Mouse (Mus musculus): Measurements from ENCODE around the gene Snx10. TPM values are rescaled to one million over a fixed set of nuclear protein-coding genes. Genes with fewer than 3 reads are reported as not detected.

The Snx10 gene
- total RNA-seq, 1 experiment = 21.2 TPM

DNA sequence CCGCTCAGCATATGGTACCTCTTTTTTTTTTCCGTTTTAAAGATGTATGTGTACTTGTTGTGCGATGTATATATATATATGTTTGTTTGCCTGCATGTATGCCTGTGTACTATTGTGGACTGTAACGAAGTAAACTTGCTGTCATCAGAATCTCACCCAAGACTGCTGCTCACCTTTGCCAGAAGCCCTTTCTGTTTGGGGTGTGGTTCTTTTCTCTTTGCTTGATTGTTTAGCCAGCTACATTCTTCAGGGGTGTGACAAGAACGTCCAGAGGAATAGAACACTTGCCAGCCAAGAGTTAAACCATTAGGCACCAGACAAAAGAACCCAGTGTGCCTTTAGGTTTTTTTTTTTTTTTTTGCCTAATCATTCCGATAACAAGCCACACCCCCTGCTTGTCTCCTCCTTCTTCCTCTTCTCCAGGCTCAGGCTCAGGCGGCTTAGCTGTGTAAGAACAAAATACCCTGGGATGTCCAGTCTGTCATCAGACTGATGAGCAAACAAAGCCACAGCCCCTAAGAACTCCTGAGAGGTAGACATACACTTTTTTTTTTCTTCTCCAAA lies 20.5 kb downstream of the Snx10 start:
- in situ Hi-C loops (cut with MboI; ENCODE audit: low sequenced_read_pairs in 2 of 2, unreplicated experiment in 2 of 2) = no loop called here
- H3K9me3 ChIP-seq (ENCODE audit: control insufficient read depth, insufficient read depth, low read depth, low read length) = no peaks in the 10 kb centered on the region
- peak; percentile 85 for DNase-seq (ENCODE audit: low read depth, low spot score)
- peak overlapping the region; percentile 40 to 41 for H3K4me3 ChIP-seq (ENCODE audit: insufficient read depth in 1 of 2, low read depth in 1 of 2, low read length in 2 of 2, poor library complexity in 1 of 2, severe bottlenecking in 1 of 2)
- H3K27ac ChIP-seq (ENCODE audit: insufficient read depth, low read depth, low read length, poor library complexity, severe bottlenecking) = peak overlapping the region; percentile 38; the same call in 1 of the 2 replicates
- H3K4me1 ChIP-seq (ENCODE audit: control insufficient read depth in 2 of 2, insufficient read depth in 2 of 2, low read length in 2 of 2, poor library complexity in 1 of 2) = peaks cover 18 to 36% of the 10 kb centered on the region in 2 experiments
- no peak overlapping the region for H3K9ac ChIP-seq (ENCODE audit: insufficient read depth, low read depth, low read length, poor library complexity, severe bottlenecking)
- H3K36me3 ChIP-seq (ENCODE audit: control insufficient read depth, insufficient read depth, low read length, poor library complexity, severe bottlenecking) = no peaks in the 10 kb centered on the region
- TF ChIP-seq ZNF384 (IDR thresholded peaks at IDR 0.05; ENCODE audit: low read depth, low read length) (peak; percentile 100), HCFC1 (IDR thresholded peaks at IDR 0.05; ENCODE audit: borderline replicate concordance, insufficient read depth, low read length) (no peak), MAFK (IDR thresholded peaks at IDR 0.05; ENCODE audit: insufficient read depth, low read depth, low read length) (peak; percentile 92)

DNA sequence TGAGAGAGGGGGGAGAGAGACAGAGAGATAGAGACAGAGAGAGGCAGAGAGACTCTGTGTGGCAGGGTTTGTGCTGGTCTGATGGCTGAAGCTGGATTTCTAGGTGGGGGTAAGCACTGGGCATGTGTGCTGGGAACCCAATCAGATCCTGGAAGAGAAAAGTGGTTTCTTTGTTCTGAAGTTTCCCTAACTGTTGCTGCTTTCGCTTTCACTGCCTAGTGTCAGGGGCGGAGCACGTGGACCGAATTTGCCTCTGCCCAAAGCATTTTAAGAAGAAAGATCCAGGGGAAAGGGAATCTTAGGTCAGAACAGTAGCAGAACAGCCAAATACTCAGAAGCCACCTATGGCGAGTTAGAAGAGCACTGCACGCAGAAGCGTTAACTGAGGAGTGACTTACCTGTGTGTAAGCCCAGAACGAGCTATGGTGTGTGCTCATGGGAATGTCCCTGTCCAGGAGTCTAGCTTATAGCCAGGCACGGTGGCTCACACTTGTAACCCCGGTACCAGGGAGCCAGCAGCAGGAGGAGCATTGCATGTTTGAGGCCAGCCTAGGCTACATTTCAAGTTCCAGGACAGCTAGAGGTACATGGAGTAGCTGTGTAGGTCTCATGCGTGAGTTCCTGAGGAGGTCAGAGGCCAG lies 21.6 kb downstream of the Snx10 start:
- H3K27ac ChIP-seq (ENCODE audit: insufficient read depth, low read depth, low read length, poor library complexity, severe bottlenecking) = peak overlapping the region; percentile 33; the same call in 1 of the 2 replicates
- TF ChIP-seq CHD2 (IDR thresholded peaks at IDR 0.05; ENCODE audit: low read depth, low read length) (no peak), HCFC1 (IDR thresholded peaks at IDR 0.05; ENCODE audit: borderline replicate concordance, insufficient read depth, low read length) (no peak), ZNF384 (IDR thresholded peaks at IDR 0.05; ENCODE audit: low read depth, low read length) (no peak), MAFK (IDR thresholded peaks at IDR 0.05; ENCODE audit: insufficient read depth, low read depth, low read length) (no peak), ZC3H11A (IDR thresholded peaks at IDR 0.05; ENCODE audit: borderline replicate concordance, low read depth, low read length) (no peak)
- H3K9ac ChIP-seq (ENCODE audit: insufficient read depth, low read depth, low read length, poor library complexity, severe bottlenecking) = 0 out of 2 replicates have a peak overlapping the region, but pooled peaks have one; percentile 31
- H3K36me3 ChIP-seq (ENCODE audit: control insufficient read depth, insufficient read depth, low read length, poor library complexity, severe bottlenecking) = no peaks in the 10 kb centered on the region
- no peaks in the 10 kb centered on the region for H3K9me3 ChIP-seq (ENCODE audit: control insufficient read depth, insufficient read depth, low read depth, low read length)
- no peak for DNase-seq (ENCODE audit: low read depth, low spot score)
- H3K4me3 ChIP-seq (ENCODE audit: insufficient read depth in 1 of 2, low read depth in 1 of 2, low read length in 2 of 2, poor library complexity in 1 of 2, severe bottlenecking in 1 of 2) = peak overlapping the region; percentile 19 to 40
- in situ Hi-C loops (cut with MboI; ENCODE audit: low sequenced_read_pairs in 2 of 2, unreplicated experiment in 2 of 2) = no loop called here
- peaks cover 18 to 37% of the 10 kb centered on the region in 2 experiments for H3K4me1 ChIP-seq (ENCODE audit: control insufficient read depth in 2 of 2, insufficient read depth in 2 of 2, low read length in 2 of 2, poor library complexity in 1 of 2)

DNA sequence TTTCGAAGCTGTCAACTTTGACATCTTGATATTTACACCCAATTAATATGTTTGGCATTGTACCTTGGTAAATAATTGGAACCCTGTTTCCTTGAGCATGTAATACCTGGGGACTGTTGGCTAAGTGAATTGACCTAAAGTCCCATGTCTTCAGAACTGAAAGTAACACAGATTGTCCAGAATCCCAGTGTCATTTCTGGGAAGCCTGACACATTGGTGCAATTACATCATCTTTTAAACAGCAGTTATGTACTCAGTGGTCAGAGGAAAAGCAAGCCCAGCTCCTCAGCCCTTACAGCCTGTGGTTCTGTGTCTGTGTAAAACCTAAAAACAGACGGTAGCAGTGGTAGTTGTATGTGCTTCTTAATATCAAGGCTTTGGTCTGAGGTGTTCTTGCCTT lies 22.4 kb downstream of the Snx10 start:
- H3K4me3 ChIP-seq (ENCODE audit: insufficient read depth in 1 of 2, low read depth in 1 of 2, low read length in 2 of 2, poor library complexity in 1 of 2, severe bottlenecking in 1 of 2) = no peak overlapping the region

GRCm38 (mm10) chr6:51548757-51549156 lies 25.1 kb downstream of the Snx10 start:
- Histone ChIP-seq H3K27ac (ENCODE audit: insufficient read depth, low read depth, low read length, poor library complexity, severe bottlenecking) (no peak overlapping the region), H3K4me1 (ENCODE audit: control insufficient read depth in 2 of 2, insufficient read depth in 2 of 2, low read length in 2 of 2, poor library complexity in 1 of 2) (peaks cover 16 to 30% of the 10 kb centered on the region in 2 experiments), H3K4me3 (ENCODE audit: insufficient read depth in 1 of 2, low read depth in 1 of 2, low read length in 2 of 2, poor library complexity in 1 of 2, severe bottlenecking in 1 of 2) (no peak overlapping the region), H3K36me3 (ENCODE audit: control insufficient read depth, insufficient read depth, low read length, poor library complexity, severe bottlenecking) (no peaks in the 10 kb centered on the region), H3K9me3 (ENCODE audit: control insufficient read depth, insufficient read depth, low read depth, low read length) (no peaks in the 10 kb centered on the region), H3K9ac (ENCODE audit: insufficient read depth, low read depth, low read length, poor library complexity, severe bottlenecking) (no peak overlapping the region)
- DNase-seq (ENCODE audit: low read depth, low spot score) = no peak
- in situ Hi-C loops (cut with MboI; ENCODE audit: low sequenced_read_pairs in 2 of 2, unreplicated experiment in 2 of 2) = no loop called here
- no peak for TF ChIP-seq MAFK (IDR thresholded peaks at IDR 0.05; ENCODE audit: insufficient read depth, low read depth, low read length)
- no peak for TF ChIP-seq CHD2 (IDR thresholded peaks at IDR 0.05; ENCODE audit: low read depth, low read length)
- TF ChIP-seq ZNF384 (IDR thresholded peaks at IDR 0.05; ENCODE audit: low read depth, low read length) = no peak
- TF ChIP-seq ZC3H11A (IDR thresholded peaks at IDR 0.05; ENCODE audit: borderline replicate concordance, low read depth, low read length) = no peak
- TF ChIP-seq HCFC1 (IDR thresholded peaks at IDR 0.05; ENCODE audit: borderline replicate concordance, insufficient read depth, low read length) = no peak

More for the DNA sequence above, 22.4 kb downstream of the Snx10 start:
- no peaks in the 10 kb centered on the region for H3K9me3 ChIP-seq (ENCODE audit: control insufficient read depth, insufficient read depth, low read depth, low read length)
- peaks cover 18 to 37% of the 10 kb centered on the region in 2 experiments for H3K4me1 ChIP-seq (ENCODE audit: control insufficient read depth in 2 of 2, insufficient read depth in 2 of 2, low read length in 2 of 2, poor library complexity in 1 of 2)
- TF ChIP-seq CHD2 (IDR thresholded peaks at IDR 0.05; ENCODE audit: low read depth, low read length) (no peak), ZC3H11A (IDR thresholded peaks at IDR 0.05; ENCODE audit: borderline replicate concordance, low read depth, low read length) (no peak), HCFC1 (IDR thresholded peaks at IDR 0.05; ENCODE audit: borderline replicate concordance, insufficient read depth, low read length) (no peak), ZNF384 (IDR thresholded peaks at IDR 0.05; ENCODE audit: low read depth, low read length) (no peak), MAFK (IDR thresholded peaks at IDR 0.05; ENCODE audit: insufficient read depth, low read depth, low read length) (no peak)
- no peak for DNase-seq (ENCODE audit: low read depth, low spot score)
- no peaks in the 10 kb centered on the region for H3K36me3 ChIP-seq (ENCODE audit: control insufficient read depth, insufficient read depth, low read length, poor library complexity, severe bottlenecking)
- H3K27ac ChIP-seq (ENCODE audit: insufficient read depth, low read depth, low read length, poor library complexity, severe bottlenecking) = no peak overlapping the region
- no peak overlapping the region for H3K9ac ChIP-seq (ENCODE audit: insufficient read depth, low read depth, low read length, poor library complexity, severe bottlenecking)
- in situ Hi-C loops (cut with MboI; ENCODE audit: low sequenced_read_pairs in 2 of 2, unreplicated experiment in 2 of 2) = no loop called here

Measured in ES-E14 (cell line).